Mouse (Mus musculus) ES-Bruce4 (cell line): ENCODE results near the gene Yju2.

Experiments
- CTCF ChIP-seq: IDR thresholded peaks from one replicate; pipeline ENCODE4 v1.8.1; 2011; ENCODE audit warnings: low read depth, low read length
- POLR2A ChIP-seq: IDR thresholded peaks from one replicate; pipeline ENCODE4 v1.8.1; 2011; ENCODE audit warnings: low read length; ENCODE audit not compliant: insufficient read depth

GRCm38 (mm10) chr17:55971453-55971852, 12.6 kb downstream of the Yju2 start:
- TF ChIP-seq CTCF, result no peak
- no peak for TF ChIP-seq POLR2A
